Mouse (Mus musculus): ENCODE results near the gene Rph3al. TPM values are rescaled to one million over a fixed set of nuclear protein-coding genes. Genes with fewer than 3 reads are reported as not detected.

The Rph3al gene
- 3.8 and 5.5 TPM in 2 replicates for polyA plus RNA-seq (2012; rRNA removed)

- peaks cover 23% of the 10 kb centered on the region; the same call in 1 of the 2 replicates for H3K4me1 ChIP-seq (ENCODE audit: control insufficient read depth, insufficient read depth, insufficient read length)
- TF ChIP-seq POLR2A (IDR thresholded peaks at IDR 0.05; ENCODE audit: low read depth, low read length): no peak
- DNase-seq (ENCODE audit: low read depth in 1 of 2, low spot score in 2 of 2): no peak
- peak within 1 kb of the TSS; percentile 52 for H3K27ac ChIP-seq (ENCODE audit: insufficient read depth, low read length)
- H3K4me3 ChIP-seq (ENCODE audit: extremely low read depth, insufficient read depth, insufficient read length): no peak within 1 kb of the TSS
- no peaks in the 10 kb centered on the region for H3K36me3 ChIP-seq (ENCODE audit: control insufficient read depth, insufficient read depth, low read length)
- WGBS: 80% methylated on average over 6 of the region's 6 CpGs
- H3K27me3 ChIP-seq (ENCODE audit: control insufficient read depth, insufficient read depth, low read length): no peaks in the 10 kb centered on the region
These were observed at the start of gene Rph3al for GRCm38 (mm10) chr11:75938379-75938906. Gene Rph3al, minus strand, starts transcription at chr11:75938429.

- DNase-seq (ENCODE audit: low read depth in 1 of 2, low spot score in 2 of 2): no peak
- Histone ChIP-seq H3K27me3 (ENCODE audit: control insufficient read depth, insufficient read depth, low read length) (no peaks in the 10 kb centered on the region), H3K4me1 (ENCODE audit: control insufficient read depth, insufficient read depth, insufficient read length) (peaks cover 9% of the 10 kb centered on the region), H3K36me3 (ENCODE audit: control insufficient read depth, insufficient read depth, low read length) (no peaks in the 10 kb centered on the region), H3K27ac (ENCODE audit: insufficient read depth, low read length) (peak overlapping the region; percentile 92), H3K4me3 (ENCODE audit: extremely low read depth, insufficient read depth, insufficient read length) (no peak overlapping the region)
- no peak for TF ChIP-seq POLR2A (IDR thresholded peaks at IDR 0.05; ENCODE audit: low read depth, low read length)
- TF ChIP-seq CTCF (IDR thresholded peaks at IDR 0.05; ENCODE audit: extremely low read depth, insufficient read depth, insufficient read length, insufficient replicate concordance): no peak
- WGBS: 92% methylated on average over 7 of the region's 7 CpGs
These were observed 47.7 kb upstream of the Rph3al start for GRCm38 (mm10) chr11:75985948-75986347.

- H3K4me3 ChIP-seq (ENCODE audit: extremely low read depth, insufficient read depth, insufficient read length): no peak overlapping the region
- no peak for TF ChIP-seq POLR2A (IDR thresholded peaks at IDR 0.05; ENCODE audit: low read depth, low read length)
- no peak for TF ChIP-seq CTCF (IDR thresholded peaks at IDR 0.05; ENCODE audit: extremely low read depth, insufficient read depth, insufficient read length, insufficient replicate concordance)
- peaks cover 21% of the 10 kb centered on the region for H3K4me1 ChIP-seq (ENCODE audit: control insufficient read depth, insufficient read depth, insufficient read length)
- H3K36me3 ChIP-seq (ENCODE audit: control insufficient read depth, insufficient read depth, low read length): no peaks in the 10 kb centered on the region
- no peaks in the 10 kb centered on the region for H3K27me3 ChIP-seq (ENCODE audit: control insufficient read depth, insufficient read depth, low read length)
- peak overlapping the region; percentile 92 for H3K27ac ChIP-seq (ENCODE audit: insufficient read depth, low read length)
- 64% methylated on average over 1 of the region's 1 CpGs for WGBS
- peak in 1 of 2 experiments; percentile 30 for DNase-seq (ENCODE audit: low read depth in 1 of 2, low spot score in 2 of 2)
These were observed 46.4 kb upstream of the Rph3al start for GRCm38 (mm10) chr11:75984581-75984980.

DNA sequence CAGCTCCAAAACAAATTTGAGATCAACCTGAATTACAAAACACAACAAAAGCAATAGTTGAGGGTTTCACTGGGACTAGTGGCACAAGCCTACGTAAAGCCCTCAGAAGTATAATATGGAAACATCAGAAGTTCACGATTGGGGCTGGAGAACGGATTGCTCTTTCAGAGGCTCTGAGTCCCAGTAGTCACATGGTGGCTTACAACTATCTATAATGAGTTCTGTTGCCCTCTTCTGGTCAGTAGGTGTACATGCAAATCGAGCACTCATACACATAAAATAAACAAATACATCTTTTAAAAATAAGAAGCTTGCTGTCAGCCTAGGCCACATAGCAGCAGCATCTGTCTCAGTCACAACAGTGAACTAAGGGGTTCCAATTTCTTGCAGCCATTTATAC, 45.0 kb upstream of the Rph3al start:
- H3K4me3 ChIP-seq (ENCODE audit: extremely low read depth, insufficient read depth, insufficient read length): no peak overlapping the region
- WGBS: 59% methylated on average over 4 of the region's 4 CpGs

GRCm38 (mm10) chr11:75980413-75980812, 42.2 kb upstream of the Rph3al start:
- H3K4me1 ChIP-seq (ENCODE audit: control insufficient read depth, insufficient read depth, insufficient read length): peaks cover 36% of the 10 kb centered on the region
- no peaks in the 10 kb centered on the region for H3K36me3 ChIP-seq (ENCODE audit: control insufficient read depth, insufficient read depth, low read length)
- TF ChIP-seq POLR2A (IDR thresholded peaks at IDR 0.05; ENCODE audit: low read depth, low read length) (no peak), CTCF (IDR thresholded peaks at IDR 0.05; ENCODE audit: extremely low read depth, insufficient read depth, insufficient read length, insufficient replicate concordance) (no peak)
- WGBS: 7% methylated on average over 2 of the region's 2 CpGs
- H3K27me3 ChIP-seq (ENCODE audit: control insufficient read depth, insufficient read depth, low read length): no peaks in the 10 kb centered on the region
- no peak for DNase-seq (ENCODE audit: low read depth in 1 of 2, low spot score in 2 of 2)
- H3K27ac ChIP-seq (ENCODE audit: insufficient read depth, low read length): peak overlapping the region; percentile 74
- H3K4me3 ChIP-seq (ENCODE audit: extremely low read depth, insufficient read depth, insufficient read length): no peak overlapping the region

More for the DNA sequence above, 45.0 kb upstream of the Rph3al start:
- peak in 1 of 2 experiments; percentile 32 for DNase-seq (ENCODE audit: low read depth in 1 of 2, low spot score in 2 of 2)
- Histone ChIP-seq H3K27me3 (ENCODE audit: control insufficient read depth, insufficient read depth, low read length) (no peaks in the 10 kb centered on the region), H3K4me1 (ENCODE audit: control insufficient read depth, insufficient read depth, insufficient read length) (peaks cover 27% of the 10 kb centered on the region), H3K27ac (ENCODE audit: insufficient read depth, low read length) (no peak overlapping the region), H3K36me3 (ENCODE audit: control insufficient read depth, insufficient read depth, low read length) (no peaks in the 10 kb centered on the region)
- TF ChIP-seq POLR2A (IDR thresholded peaks at IDR 0.05; ENCODE audit: low read depth, low read length): no peak
- TF ChIP-seq CTCF (IDR thresholded peaks at IDR 0.05; ENCODE audit: extremely low read depth, insufficient read depth, insufficient read length, insufficient replicate concordance): no peak

- Histone ChIP-seq H3K27ac (ENCODE audit: insufficient read depth, low read length) (peak overlapping the region; percentile 89), H3K27me3 (ENCODE audit: control insufficient read depth, insufficient read depth, low read length) (no peaks in the 10 kb centered on the region), H3K4me1 (ENCODE audit: control insufficient read depth, insufficient read depth, insufficient read length) (peaks cover 36% of the 10 kb centered on the region; the same call in 1 of the 2 replicates), H3K4me3 (ENCODE audit: extremely low read depth, insufficient read depth, insufficient read length) (no peak overlapping the region), H3K36me3 (ENCODE audit: control insufficient read depth, insufficient read depth, low read length) (no peaks in the 10 kb centered on the region)
- TF ChIP-seq CTCF (IDR thresholded peaks at IDR 0.05; ENCODE audit: extremely low read depth, insufficient read depth, insufficient read length, insufficient replicate concordance): no peak
- peak; percentile 2; the same call in 1 of the 2 replicates for TF ChIP-seq POLR2A (IDR thresholded peaks at IDR 0.05; ENCODE audit: low read depth, low read length)
- 19% methylated on average over 6 of the region's 6 CpGs for WGBS
- peak; percentile 26 to 28 for DNase-seq (ENCODE audit: low read depth in 1 of 2, low spot score in 2 of 2)
These were observed 39.8 kb upstream of the Rph3al start for GRCm38 (mm10) chr11:75978051-75978450.

GRCm38 (mm10) chr11:75976748-75977147, 38.5 kb upstream of the Rph3al start:
- peak; percentile 79 to 84 for DNase-seq (ENCODE audit: low read depth in 1 of 2, low spot score in 2 of 2)
- H3K27ac ChIP-seq (ENCODE audit: insufficient read depth, low read length): peak overlapping the region; percentile 89

More at GRCm38 (mm10) chr11:75976748-75977147, 38.5 kb upstream of the Rph3al start:
- H3K27me3 ChIP-seq (ENCODE audit: control insufficient read depth, insufficient read depth, low read length): no peaks in the 10 kb centered on the region
- H3K36me3 ChIP-seq (ENCODE audit: control insufficient read depth, insufficient read depth, low read length): no peaks in the 10 kb centered on the region
- no peak overlapping the region for H3K4me3 ChIP-seq (ENCODE audit: extremely low read depth, insufficient read depth, insufficient read length)
- TF ChIP-seq CTCF (IDR thresholded peaks at IDR 0.05; ENCODE audit: extremely low read depth, insufficient read depth, insufficient read length, insufficient replicate concordance) (no peak), POLR2A (IDR thresholded peaks at IDR 0.05; ENCODE audit: low read depth, low read length) (no peak)
- WGBS: 8% methylated on average over 8 of the region's 8 CpGs
- H3K4me1 ChIP-seq (ENCODE audit: control insufficient read depth, insufficient read depth, insufficient read length): peaks cover 36% of the 10 kb centered on the region; the same call in 1 of the 2 replicates
